Mouse (Mus musculus) c-Kit-positive CD71-negative TER-119-negative erythroid progenitor cells, embryonic 14.5 days (primary cell): ENCODE results near the gene Tmem150a.

Experiments used
- DNase-seq: peaks from one replicate; pipeline ENCODE4 v3.0.0-alpha.2; 2013; ENCODE audit warnings: low read depth

Gene Tmem150a

GRCm38 (mm10) chr6:72355066-72355911 lies at the start of gene Tmem150a:
Gene Tmem150a, plus strand, starts transcription at chr6:72355447.
- no peak for DNase-seq

- DNase-seq = no peak
Measured at GRCm38 (mm10) chr6:72312198-72312597, 43.0 kb upstream of the Tmem150a start.

GRCm38 (mm10) chr6:72313124-72313867 lies 42.0 kb upstream of the Tmem150a start:
- DNase-seq = no peak

- DNase-seq = no peak
Measured at GRCm38 (mm10) chr6:72315384-72315783, 39.9 kb upstream of the Tmem150a start.

DNA sequence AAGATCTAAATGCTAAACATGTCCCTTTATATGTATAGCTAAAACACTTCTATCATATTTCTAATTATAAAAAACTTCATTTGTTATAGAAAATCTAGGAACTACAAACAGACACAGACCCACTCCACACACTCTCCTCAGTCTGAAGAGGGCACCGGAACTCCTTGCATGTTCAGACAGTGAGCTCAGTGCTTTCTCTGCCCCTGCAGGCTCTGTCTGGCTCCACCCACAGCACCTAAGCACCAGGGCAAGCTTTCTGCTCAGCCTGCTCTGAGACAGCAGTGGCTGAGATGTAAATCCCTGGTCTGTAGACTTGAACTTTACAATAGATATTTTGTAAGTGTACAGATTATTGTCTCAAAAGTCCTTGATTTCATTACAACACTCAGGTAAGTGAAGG lies 39.2 kb upstream of the Tmem150a start:
- DNase-seq = no peak

DNA sequence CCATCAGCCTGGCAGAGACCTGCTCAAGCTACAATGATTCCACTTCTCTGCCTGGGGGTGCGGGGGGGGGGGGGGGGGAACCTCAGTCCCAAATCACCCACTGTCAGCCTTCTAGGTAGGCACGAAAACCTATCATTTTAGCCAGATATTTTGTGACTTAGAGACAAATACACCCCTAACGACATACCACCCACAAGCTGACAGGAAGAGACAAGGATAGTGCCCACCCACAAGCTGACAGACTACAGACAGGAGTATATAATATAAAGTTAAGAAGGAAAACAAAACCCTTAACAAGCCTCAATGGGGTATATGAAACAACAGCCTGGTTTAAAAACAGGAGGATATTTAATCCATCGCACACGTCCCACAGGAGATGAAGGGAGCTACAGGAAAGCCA lies 36.8 kb upstream of the Tmem150a start:
- no peak for DNase-seq

DNA sequence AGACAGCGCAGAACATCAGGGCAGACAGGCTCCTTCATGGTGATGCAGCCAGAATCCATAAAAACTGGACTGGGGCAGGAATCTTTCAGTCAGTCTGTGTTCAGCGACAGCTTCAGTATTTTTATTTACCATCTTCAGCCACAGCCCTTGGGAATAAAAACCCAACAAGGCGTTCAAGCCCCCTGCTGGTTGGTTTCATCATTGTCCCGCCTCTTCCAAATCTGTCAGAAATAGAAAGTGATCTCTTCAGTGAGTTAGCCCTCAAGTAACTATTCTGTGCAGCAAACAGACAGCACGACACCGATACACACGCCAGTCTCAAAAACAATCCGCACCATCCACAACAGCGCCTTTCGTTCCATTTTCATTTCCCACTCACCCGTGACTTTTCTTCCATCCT lies 36.2 kb upstream of the Tmem150a start:
- DNase-seq = no peak

DNA sequence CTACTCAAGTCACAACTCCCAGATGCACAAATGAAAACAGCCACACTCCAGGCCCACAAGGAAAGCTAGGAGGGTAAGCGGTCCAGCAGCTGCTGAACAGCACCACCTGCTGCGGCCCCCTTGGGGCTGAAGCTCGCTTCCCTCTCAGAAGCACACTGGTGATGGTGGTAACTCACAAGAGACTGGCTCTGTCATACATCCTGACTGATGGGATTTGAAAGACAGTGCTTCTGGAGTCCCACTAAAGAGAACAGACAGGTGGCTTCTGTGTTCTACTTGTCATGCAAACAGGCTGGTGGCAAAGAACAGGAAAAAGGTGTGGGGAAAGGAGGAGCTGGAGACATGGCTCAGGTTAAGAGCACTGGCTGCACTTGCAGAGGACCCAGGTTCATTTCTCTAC lies 32.3 kb upstream of the Tmem150a start:
- DNase-seq = no peak

GRCm38 (mm10) chr6:72323786-72324508 lies 31.3 kb upstream of the Tmem150a start:
- no peak for DNase-seq

GRCm38 (mm10) chr6:72326274-72326673 lies 29.0 kb upstream of the Tmem150a start:
- no peak for DNase-seq

DNA sequence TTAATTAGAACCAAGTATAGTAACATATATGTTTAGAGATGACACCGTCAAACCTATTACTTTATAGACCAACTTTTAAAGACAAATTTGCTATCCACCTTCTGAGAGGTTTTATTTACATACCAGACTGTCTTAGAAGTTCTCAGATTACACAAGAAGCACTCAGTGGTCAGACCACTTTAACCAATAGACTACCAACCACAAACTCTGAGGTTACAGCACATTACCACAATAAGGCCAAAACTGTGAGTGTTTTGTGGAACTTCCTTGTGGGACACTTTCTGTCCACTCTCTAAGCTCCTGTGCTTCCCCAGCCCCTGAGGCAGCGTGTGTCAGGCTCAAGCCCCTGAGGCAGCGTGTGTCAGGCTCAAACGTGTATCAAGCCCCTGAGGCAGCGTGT lies 26.2 kb upstream of the Tmem150a start:
- no peak for DNase-seq

- no peak for DNase-seq
Measured at GRCm38 (mm10) chr6:72330133-72330532, 25.1 kb upstream of the Tmem150a start.

GRCm38 (mm10) chr6:72333111-72333510 lies 22.1 kb upstream of the Tmem150a start:
- DNase-seq = no peak

- no peak for DNase-seq
Measured at GRCm38 (mm10) chr6:72340481-72340880, 14.8 kb upstream of the Tmem150a start.

DNA sequence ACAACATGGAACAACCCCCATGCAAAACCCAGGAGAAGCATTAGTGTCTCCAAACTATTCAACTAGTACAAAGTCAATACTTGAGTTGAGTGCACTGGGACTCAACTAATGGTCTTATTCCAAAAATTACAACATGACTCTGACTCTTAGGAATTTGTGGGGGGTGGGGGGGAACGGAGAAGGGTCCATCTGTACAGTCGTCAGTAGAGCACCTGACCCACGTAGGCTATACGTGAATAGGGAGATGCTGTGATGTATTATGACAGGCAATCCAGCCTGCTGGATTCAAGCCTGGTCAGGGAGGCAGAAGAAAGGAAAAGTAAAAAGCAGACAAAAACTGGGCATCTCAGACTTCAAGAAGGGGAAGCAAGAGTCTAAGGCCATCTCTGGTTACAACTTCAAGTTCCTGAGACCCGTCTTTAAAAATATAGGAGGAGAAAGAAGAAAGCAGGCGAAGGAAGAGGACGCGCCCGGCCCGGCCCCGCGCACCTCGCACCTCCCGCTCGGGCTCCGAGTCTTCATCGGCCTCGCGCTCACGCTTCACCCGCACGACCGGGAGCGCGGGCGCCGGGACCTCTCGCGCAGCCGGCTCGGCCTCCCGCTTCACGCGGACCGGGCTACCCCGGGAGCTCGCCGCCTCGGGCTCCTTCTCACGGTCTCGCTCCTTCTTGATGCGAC lies 10.7 kb upstream of the Tmem150a start:
- DNase-seq = no peak

- DNase-seq = peak; percentile 89
Measured at GRCm38 (mm10) chr6:72345074-72345567, 10.1 kb upstream of the Tmem150a start, which contains the start of gene Usp39. Gene Usp39, minus strand, starts transcription at chr6:72345184.

DNA sequence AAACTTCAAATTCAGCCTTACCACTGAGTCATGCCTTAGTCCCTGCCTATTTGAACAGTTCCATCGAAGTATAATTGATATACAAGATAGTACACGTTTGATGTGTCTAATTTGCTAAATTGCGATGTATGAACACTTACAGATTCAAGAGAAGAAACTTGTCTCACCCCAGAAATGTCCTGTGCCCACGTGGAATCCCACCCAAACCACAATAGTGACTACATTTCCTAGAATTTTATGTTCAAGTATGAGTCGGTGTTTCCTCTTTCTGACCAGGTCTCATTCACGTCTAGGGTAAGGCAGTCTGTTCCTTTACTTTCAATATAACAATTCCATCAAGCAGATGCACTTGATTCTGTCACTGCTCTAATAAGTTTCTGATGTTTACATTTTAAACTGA lies 9.6 kb upstream of the Tmem150a start:
- no peak for DNase-seq

GRCm38 (mm10) chr6:72346261-72346660 lies 9.0 kb upstream of the Tmem150a start:
- DNase-seq = no peak

- DNase-seq = no peak
Measured at GRCm38 (mm10) chr6:72347166-72347941, 7.9 kb upstream of the Tmem150a start, which contains the start of gene 0610030E20Rik. Gene 0610030E20Rik, plus strand, starts transcription at chr6:72347317.

DNA sequence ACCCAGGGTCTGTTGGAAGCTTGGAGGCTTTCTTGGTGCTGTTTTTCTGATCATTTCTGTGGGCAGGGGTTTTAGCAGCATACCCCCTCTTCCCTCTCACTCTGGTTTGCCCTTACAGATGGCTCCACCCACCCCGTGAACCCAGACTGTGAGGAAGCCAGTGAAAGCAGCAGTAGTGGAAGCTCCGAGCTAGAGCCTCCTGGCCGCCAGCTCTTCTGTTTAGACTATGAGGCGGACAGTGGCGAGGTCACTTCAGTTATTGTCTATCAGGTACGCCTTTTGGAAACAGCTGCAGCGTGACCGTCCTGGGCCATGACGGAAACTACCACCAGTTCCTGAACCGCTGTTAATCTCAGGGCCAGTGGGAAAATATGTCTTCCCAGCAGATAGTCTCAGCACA lies 6.8 kb upstream of the Tmem150a start:
- no peak for DNase-seq

DNA sequence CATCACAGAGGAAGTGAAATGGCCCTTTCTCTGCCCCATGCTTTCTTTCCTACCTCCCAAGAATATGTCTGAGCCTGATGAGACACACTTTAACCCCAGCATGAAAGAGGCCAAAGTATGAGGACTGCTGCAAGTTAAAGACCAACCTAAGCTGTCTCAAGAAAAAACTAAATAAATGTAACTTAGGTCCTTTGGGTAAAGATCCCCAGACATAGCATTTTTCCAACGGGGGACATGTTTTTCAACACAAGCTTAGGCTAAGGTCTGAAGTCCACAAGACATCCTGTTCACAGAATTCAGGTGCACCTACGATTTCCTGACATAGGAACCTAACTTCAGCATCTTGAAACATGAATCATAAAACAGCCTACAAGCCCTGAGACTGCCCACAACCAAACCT lies 5.0 kb upstream of the Tmem150a start:
- no peak for DNase-seq
